Mouse (Mus musculus) cerebellum, adult 2 months (tissue): ENCODE results near the gene Phactr2.

Source experiments
- CTCF ChIP-seq: fragments of 200-500 bp; IDR thresholded peaks from 2 replicates; pipeline ENCODE4 v1.5.1; 2011; ENCODE audit warnings: low read depth, mild to moderate bottlenecking, control low read depth, low read length, moderate library complexity, borderline replicate concordance; ENCODE audit not compliant: insufficient read depth
- POLR2A ChIP-seq: fragments of 200-500 bp; IDR thresholded peaks from 2 replicates; pipeline ENCODE4 v1.6.1; 2011; ENCODE audit warnings: low read length, control low read depth, borderline replicate concordance; ENCODE audit not compliant: insufficient read depth

- TF ChIP-seq CTCF (no peak), POLR2A (no peak)
Measured at GRCm38 (mm10) chr10:13493978-13494686, 19.9 kb upstream of the Phactr2 start.
